Mouse (Mus musculus) activated CD4-positive, CD25-positive, alpha-beta regulatory T cell, adult 4 months (primary cell): ENCODE data around the gene Gm49661. TPM values are rescaled to one million over a fixed set of nuclear protein-coding genes. Genes with fewer than 3 reads are reported as not detected.

ENCODE experiments used
- ATAC-seq: one replicate; pipeline ENCODE4 v1.8.0; 2017
- polyA plus RNA-seq, 2 experiments: library from polyadenylated mRNA; unstranded; fragments of 100-300 nt; shearing (Covaris generic); gene quantifications; one replicate each; pipeline ENCODE4 v1.2.1; 2017

The Gm49661 gene
- polyA plus RNA-seq, 2 experiments from 2014 or later = not detected

DNA sequence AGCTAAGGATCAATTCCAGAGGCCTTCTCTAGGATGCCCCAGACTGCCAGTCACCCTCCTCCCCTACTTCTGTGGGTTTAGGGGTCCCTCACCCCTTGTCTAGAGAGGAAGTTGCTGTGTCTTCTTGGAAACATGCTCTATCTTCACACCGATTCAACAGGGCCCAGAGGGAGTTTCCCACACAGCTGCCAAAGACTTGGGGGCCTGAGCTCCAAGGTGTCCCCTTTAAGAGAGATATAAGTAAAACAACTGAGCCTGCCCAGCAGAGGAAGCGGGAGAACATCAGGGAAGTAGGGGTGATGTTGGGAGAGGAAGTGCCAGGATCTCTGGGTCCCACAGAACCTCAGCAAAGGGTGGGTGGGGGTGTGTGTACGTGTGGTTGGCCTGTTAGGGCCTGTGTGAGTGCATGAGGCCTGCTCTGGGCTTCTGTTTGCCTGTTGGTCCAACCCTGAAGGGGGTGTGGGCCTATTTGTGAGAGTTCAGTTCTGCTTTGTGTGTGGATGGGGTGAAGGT is 13.3 kb upstream of the Gm49661 start:
- no peak for ATAC-seq

DNA sequence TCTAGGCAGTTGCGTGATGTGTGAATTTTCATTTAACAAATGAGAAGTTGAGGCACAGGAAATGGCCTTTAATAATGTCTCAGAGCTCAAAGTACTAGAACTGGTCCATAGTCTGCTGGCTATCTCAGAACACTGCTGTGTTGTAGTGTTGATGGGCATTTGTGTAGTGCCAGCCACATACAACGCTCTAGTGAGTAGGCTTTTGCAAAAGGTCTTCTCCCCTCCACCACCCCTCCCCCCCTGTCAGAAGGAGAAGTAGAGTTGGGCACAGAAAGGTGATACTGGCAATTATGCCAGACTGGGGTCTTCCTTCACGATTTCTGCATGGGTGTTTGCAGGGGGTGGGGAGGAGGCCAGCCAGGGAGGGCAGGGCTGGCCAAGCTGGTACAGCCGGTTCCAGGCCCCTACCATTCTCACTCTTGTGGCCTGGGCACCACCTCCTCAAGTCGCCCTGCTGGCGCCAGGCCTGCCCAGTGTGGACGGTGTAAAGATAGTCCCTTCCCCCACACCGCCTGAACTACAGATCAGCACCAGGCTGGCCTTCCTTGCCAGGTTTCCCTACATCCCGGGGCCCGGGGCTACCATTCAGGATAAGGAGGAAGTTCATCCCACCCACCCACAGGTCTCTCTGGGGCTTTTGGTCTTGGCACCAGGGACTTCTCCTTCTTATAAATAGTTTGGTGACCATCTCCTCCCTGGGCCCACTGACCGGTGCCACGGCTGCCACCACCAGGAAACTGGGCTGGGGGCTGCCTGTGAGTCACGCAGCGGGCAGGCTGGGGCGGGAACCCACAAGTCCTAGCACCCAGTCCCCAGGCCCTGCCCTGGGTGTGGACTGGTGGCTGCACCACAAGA is 12.6 kb upstream of the Gm49661 start:
- no peak for ATAC-seq

DNA sequence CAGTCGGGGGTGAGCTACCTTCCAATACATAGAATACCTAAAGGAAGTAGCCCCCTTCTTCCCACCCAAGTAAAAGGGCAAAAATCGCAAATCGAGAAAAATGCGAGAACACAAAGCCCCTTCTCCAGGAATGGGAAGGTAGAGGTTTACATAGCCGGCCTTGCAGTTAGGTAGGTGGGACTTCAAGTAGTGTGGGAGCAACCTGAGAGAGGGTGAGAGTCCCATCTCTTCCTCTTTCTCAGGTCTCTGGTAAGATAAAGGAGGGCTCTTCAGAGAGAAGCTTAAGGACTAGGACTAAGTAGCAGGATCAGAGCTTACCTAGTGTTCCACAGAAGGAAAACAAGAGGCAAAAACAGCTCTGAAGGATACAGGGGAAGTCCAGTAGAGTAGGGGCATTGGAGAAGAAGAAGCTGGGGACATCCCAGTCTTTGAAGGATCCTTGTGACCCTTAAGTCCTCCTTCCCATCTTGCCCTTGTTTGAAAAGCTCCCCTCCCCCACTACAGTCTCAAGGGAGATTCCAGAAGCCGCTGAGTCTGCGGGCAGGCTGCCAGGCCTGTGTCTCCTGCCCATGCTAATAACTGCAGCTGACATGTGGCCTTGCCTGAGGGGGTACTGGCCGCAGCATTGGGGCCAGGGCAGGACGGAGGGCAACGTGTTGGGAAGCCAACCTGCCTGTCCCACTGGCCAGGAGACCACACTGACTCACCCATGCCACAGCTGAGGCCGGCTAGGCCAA is 11.6 kb upstream of the Gm49661 start:
- no peak for ATAC-seq

DNA sequence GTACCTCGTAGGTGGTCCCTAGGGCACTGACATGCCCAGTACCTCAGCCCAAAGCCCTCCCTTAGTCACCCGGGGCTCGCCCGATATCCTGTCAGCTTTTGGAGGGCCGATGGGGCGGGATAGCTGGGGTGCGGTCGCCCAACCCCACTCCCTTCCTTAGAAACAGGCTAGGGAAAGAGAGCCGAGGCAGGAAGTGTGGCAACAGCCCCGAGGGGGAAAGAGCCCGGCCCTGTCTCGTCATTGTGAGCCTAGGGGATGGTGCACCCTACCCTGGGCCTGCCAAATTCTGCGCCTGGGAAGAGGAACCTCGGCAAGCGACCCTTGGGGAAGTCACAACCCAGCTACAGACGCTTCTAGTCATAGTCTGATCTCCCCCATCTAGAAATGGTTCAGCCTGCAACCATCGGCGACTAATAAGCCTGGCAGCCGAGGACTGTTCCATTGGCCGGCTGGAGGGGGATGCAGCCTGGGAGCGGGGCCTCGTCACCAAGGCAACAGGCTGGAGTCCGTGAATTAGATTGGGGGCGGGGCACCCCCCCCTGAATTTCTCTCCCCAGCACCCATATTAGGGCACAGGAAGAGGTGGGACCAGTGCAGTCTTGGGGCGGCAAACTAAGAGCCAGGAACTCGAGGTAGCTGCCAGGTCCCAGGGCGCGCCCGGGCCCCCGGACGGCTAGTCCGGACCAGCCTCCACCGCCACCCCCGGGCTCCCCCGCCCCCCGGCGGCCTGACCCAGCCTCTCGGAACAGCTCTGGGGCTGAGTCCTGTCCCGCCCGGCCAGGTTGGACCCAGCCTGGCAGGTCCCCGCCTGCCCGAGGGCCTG is 10.6 kb upstream of the Gm49661 start:
- ATAC-seq = peak; percentile 26

DNA sequence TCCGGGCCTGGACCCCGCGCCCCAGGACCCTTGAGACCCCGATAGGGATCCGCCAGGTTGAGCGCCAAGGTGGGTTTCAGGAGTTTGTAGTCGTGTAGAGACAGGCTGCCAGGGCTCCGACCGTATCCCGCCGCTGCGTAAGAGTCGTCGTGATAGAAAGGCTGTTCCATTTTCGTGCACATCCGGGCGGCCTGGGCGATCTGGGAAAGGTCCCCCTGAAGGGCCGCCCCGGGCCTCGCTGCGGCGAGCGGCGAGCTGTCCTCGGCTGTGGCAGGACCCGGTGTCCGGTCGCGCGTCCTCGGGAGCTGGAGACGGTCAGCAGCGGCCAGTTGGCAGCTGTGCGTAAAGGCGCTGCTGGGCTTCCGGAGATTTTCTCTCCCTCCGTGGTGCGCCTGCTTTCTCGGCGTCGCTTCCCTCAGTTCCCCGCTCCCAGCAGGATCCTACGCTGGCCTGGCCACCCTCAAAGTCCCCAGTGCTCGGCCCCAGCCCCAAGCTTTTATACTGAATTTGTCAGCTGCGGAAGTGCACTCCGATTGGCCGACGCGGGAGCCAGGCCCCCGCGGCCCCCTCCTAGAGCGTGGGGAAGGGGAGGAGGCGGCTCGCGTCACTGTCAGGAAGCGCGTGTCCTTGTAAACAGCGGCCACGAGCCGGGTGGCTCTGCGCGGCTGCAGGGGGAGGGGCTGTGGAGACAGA is 9.2 kb upstream of the Gm49661 start, which contains the start of gene Junb:
TSS of gene Junb (minus strand) at position 471 of the 693 bp plus-strand sequence.
- ATAC-seq = peak; percentile 36

DNA sequence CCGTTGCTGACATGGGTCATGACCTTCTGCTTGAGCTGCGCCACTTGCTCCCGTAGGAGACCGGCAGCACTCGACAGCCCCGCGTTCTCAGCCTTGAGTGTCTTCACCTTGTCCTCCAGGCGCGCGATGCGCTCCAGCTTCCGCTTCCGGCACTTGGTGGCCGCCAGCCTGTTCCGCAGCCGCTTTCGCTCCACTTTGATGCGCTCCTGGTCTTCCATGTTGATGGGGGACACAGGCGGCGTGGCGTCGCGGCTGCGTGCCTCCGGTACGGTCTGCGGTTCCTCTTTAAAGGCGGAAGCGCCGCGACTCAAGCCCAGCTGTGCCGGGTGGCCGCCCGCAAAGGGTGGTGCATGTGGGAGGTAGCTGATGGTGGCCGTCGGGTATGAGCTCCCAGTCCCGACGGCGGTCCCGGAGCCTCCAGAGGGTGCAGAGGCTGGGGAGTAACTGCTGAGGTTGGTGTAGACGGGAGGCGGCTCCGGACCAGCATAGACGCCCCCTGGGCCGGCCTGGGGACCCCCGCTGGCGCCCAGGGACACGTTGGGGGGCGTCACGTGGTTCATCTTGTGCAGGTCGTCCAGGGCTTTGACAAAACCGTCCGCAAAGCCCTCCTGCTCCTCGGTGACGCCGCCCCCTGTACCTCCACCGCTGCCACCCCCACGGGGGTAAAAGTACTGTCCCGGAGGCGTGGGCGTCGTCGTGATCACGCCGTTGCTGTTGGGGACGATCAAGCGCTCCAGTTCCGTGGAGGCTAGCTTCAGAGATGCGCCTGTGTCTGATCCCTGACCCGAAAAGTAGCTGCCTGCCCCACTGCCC is 8.4 kb upstream of the Gm49661 start:
- ATAC-seq = peak; percentile 2

DNA sequence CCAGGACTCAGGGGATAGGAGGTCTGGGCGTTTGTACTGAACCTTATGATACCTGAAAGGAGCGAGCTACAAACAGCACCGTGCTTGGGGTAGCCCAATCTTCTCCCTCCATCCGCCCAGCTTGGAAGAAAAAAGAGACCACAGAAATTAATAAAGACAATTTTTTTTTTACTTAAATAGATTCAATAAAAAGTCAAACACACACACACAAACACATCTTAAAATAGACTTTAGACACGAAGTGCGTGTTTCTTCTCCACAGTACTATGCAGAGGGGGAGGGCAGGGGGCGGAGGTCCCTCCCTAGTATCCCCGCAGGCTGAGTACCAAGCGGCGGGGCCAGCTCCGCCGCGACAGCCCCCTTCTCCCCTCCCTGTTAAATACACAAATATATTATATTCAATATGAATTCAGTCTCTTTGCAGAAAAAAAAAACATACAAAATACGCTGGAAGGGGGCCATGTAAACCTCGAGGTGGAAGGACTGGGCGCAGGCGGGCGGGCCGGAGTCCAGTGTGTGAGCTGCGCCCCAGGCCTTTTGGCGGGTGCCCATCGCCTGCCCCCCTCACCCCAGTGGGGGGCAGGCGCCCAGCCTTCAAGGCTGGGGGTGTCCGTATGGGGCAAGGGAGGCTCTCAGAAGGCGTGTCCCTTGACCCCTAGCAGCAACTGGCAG is 7.7 kb upstream of the Gm49661 start:
- peak; percentile 0 for ATAC-seq

DNA sequence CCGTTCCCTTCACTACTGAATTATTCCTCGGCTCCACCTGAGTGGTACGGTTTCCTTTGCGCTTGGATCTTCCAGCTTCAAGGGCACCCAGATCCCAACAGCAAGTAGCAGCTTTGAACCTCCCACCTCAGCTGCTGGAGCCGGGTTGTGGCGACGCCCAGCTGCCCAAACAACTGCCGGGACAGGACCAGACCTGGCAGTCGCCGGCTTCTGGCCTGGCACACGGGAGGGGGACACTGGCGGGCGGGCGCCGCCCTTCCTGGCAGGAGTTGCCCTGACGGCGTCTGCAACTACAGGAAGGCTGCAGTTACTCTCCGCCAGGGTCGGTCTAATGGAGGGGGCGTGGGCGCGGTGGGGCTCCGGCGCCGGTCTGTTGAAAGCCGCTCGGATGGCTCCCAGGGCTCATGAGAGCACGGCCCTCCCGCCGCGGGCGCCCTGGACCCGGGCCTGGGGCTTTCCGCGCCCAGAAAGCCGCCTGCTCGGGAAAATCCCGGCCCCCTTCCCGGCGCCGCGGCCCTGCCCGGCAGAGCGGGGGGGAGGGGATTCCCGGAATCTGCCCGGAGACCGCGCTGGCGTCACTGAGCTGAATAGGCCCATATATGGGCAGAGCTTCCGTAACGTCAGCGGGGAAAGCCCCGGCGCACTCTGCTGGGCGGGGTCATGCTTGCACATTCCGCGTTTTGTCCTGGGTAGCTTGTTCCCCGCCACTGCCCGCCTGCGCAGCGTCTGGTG is 7.0 kb upstream of the Gm49661 start:
- peak; percentile 46 for ATAC-seq

DNA sequence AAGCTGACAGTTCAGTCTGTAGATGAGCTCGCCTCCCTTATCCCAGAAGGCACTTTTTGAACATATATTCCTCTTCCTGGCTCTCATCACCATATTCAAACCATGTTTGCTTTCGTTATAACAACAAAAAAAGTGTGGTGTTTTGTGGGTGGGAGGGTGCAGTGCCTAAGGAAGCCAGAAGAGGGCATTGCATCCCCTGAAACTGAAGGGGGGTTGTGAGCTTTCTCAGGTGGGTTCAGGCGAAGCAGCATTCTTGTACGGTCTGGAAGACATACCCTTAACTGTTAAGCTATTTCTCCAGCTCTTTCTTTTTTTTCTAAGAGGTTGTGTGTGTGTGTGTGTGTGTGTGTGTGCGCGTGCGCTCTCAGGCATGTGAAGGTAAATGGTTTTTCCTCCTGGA is 6.2 kb upstream of the Gm49661 start:
- no peak for ATAC-seq

DNA sequence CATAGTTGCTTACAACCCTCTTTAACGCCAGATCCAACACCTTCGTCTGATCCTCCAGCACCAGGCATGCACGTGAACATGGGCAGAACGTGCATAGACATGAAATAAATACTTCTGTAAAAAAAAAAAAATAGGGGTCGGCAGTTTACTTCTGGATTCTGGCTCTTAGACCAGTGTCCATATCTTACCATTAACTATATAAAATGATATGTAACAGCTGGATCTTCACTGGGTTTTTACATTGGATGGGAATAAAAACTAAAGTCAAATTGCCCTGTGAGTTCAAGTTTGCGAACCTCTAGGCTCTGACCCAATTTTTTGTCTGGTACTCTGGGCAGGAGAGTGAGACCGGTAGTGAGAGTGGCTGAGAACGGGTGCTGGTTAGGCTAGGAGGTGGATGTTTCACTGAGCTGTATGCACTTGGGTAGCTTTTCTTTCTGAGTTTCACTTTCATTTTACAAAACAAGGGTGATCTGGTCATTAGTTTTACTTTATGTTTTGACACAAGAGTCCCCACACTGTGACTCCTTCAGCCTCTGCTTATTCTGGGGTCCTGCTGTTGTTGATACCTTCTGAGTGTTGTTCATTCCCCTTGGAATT is 5.4 kb upstream of the Gm49661 start:
- ATAC-seq = no peak

DNA sequence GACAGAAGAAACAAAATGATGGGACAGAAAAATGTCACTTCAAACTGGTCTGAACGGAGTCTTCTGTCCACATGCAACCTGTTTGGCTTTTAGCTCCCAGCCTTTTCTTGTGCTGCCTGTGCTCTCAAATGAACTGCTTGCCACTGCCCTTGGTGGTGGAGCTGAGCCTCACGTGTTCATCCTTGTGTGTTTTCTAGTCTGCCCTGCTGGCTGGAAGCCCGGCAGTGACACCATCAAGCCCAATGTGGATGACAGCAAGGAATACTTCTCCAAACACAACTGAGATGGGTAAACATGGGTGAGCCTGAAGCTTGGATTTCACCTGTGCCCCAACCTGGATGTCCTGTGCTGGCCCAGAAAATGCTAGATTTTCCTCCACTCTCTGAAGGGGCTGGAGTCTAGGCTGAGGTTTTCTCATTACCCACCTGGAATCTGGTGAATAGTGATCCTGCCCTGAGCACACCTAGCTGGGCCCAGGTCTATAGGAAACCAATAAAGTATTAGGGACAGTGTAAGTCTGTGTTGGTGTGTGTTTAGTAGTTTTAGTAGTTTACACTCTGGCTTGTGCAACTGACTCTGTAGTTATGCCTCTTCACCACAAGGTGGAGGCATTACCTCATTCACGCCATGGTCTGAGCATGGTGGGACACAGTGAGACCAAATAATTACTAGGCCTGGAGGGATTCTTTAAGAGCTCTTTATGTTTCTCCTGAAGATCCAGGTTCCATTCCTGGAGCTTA is 4.7 kb upstream of the Gm49661 start:
- no peak for ATAC-seq

DNA sequence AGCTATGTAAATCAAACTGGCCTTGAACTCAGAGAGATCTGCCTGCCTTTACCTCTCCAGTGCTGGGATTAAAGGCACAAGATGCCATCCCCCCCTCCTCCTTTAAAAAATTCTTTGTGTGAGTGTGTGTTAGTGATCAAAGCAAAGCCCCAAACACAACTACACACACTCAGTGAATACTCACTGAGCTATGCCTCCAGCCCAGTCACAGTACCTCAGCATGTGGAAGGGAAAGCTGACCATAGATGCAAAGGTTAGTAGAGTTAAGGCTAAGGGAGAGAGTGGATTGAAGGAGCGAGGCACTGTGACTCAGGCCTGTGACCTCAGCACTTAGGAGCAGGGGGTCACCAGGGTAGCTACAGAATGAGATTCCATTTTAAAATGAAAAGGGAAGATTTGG is 3.8 kb upstream of the Gm49661 start:
- no peak for ATAC-seq

DNA sequence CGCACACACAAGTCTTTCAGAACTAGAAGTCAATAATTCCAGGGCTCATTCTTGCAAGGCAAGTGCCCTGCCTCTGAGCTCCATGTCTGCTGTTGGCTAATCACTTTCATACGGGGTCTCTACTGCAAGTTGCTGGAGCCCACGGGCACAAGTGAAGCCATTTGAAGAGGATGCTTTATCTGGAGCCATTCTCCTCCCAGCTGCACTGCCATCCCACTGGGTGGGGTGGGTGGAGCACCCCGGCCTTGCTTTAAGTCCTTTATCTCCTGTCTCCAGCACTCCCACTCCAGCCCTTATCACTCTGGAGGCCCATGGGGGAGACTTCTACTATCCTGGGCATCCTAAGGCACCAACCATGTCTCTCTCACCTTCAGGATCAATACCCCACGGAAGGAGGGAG is 1.7 kb upstream of the Gm49661 start:
- ATAC-seq = no peak

DNA sequence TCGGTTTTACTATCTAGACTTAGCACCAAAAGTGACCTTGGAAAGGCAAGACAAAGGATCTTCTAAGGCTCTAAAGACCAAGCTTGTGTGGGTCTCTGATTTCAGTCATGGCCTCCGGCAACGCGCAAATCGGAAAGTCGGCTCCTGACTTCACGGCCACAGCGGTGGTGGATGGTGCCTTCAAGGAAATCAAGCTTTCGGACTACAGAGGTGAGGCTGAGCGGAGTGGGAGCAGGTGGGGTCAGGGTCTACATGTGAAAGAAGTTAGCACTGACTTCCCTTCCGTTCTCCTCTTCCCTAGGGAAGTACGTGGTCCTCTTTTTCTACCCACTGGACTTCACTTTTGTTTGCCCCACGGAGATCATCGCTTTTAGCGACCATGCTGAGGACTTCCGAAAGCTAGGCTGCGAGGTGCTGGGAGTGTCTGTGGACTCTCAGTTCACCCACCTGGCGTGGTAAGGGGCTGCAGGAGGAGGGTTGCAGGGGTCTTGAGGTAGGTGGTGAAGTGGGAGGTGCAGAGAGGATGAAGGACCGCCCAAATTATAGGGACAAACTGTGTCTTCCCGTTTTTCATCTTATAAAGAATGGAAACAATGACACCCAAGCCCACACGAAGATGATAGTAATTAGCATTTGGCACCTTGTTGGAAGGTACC is 1.0 kb upstream of the Gm49661 start:
- ATAC-seq = no peak

DNA sequence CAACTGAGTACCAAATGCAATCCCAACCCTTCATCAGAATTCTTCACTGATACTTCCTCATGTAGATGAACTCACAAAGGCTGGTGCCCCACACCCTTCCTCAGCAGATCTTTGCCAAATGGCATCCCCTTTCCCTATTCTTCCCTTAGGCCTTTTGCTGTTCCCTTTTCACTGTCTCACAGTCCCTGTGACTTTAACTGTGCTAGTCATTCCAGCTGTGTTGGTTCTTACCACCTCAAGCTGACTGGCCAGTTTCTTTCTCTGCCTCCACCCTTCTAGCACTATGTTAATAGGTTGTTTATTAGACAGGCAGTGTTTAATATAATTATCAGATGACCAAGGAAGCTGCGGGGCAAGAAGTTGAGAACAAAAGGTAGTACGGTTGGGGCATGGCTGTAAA is 583 bp downstream of the Gm49661 start:
- no peak for ATAC-seq

DNA sequence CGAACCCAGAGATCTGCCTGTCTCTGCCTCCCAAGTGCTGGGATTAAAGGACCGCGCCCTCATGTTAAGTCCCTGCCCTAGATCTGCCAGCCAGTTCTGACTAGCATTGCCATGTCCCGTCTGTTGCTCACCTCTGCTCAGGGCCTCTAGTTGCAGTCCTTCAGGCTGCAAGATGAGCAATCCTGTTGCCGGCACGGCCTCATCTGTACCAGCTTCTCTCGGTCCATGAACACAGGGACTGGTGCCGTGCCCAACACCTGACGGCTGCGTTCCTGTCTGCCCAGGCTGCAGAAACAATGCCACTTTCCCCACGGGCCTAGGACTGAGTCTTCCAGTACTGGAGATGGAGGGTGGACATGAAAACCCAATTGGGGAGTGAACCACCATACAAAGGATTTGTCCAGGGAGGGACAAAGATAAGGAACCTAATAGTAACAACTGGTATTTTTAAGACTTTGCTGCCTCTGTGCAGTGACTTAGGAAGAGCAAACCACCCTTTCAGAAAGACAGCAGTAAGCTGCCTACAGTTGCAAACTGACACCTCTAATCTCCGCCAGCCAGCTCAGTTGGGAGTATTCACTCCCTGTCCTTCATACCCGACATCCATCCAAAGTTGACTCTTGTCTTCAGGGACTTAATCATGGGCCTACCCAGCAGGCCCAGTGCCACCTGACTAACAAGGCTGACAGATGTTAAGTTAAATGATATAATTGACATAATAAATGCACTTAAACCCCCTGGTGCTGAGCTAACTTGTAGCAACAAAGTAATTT is 1.5 kb downstream of the Gm49661 start:
- ATAC-seq = no peak

DNA sequence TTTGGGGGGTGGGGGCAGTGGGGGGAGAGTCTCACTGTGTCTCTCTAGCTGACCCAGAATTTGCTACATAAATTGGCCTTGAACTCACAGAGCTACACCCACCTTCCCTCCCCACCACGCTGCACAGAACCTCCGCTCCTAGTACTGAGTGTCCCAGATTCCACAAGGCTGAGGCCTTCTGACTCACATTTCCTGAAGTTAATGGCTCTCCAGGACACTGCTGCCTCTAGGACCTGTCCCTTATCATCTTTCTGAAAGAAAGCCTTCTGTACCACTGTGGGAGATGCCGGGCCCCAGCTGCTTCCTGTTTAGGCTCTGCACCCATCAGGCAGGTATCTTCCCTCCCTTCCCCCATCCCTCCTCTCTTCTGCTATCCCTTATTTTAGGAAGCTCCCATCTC is 2.6 kb downstream of the Gm49661 start:
- no peak for ATAC-seq
